Mouse (Mus musculus) small intestine, adult 2 months (tissue): Measurements from ENCODE around the gene Pdxp. TPM values are rescaled to one million over a fixed set of nuclear protein-coding genes. Genes with fewer than 3 reads are reported as not detected.
A peak's percentile ranks its signal among the peaks of the same experiment; 100 is the strongest.

Experiments used
- H3K27ac ChIP-seq: fragments of 200-500 bp; 2 replicates; pipeline ENCODE4 v1.5.1; 2012; ENCODE audit warnings: low read depth, low read length, control low read depth, inconsistent platforms; ENCODE audit not compliant: insufficient read depth
- H3K27me3 ChIP-seq: fragments of 200-500 bp; 2 replicates; pipeline ENCODE4 v1.6.1; 2012; ENCODE audit warnings: mild to moderate bottlenecking, moderate library complexity, low read length, inconsistent platforms; ENCODE audit not compliant: control insufficient read depth, insufficient read depth
- H3K36me3 ChIP-seq: fragments of 200-500 bp; 2 replicates; pipeline ENCODE4 v1.6.1; 2012; ENCODE audit warnings: mild to moderate bottlenecking, low read length, control low read depth, inconsistent platforms; ENCODE audit not compliant: control insufficient read depth, insufficient read depth
- H3K4me1 ChIP-seq: fragments of 200-500 bp; 2 replicates; pipeline ENCODE4 v1.6.1; 2012; ENCODE audit warnings: low read length, inconsistent platforms, mixed read lengths; ENCODE audit not compliant: control insufficient read depth, insufficient read depth, insufficient read length
- H3K4me3 ChIP-seq: fragments of 200-500 bp; 2 replicates; pipeline ENCODE4 v1.5.1; 2012; ENCODE audit warnings: low read depth, mild to moderate bottlenecking, control low read depth, inconsistent platforms, low read length, moderate library complexity
- CTCF ChIP-seq: fragments of 200-500 bp; IDR thresholded peaks from 2 replicates; pipeline ENCODE4 v1.5.1; 2012; ENCODE audit warnings: low read depth, mild to moderate bottlenecking, control low read depth, inconsistent platforms, low read length, moderate library complexity, mixed read lengths; ENCODE audit not compliant: insufficient replicate concordance, insufficient read length; ENCODE audit errors: extremely low read depth
- POLR2A ChIP-seq: fragments of 200-500 bp; IDR thresholded peaks from 2 replicates; pipeline ENCODE4 v1.6.1; 2012; ENCODE audit warnings: low read depth, mild to moderate bottlenecking, control low read depth, inconsistent platforms, low read length, moderate library complexity
- WGBS: fragments of 180-500 bp; shearing (Covaris S2); methylation state at CpG from one replicate; pipeline ENCODE4 v1.1.7; 2018; 5-methylcytosine and 5-hydroxymethylcytosine counted together
- polyA plus RNA-seq: library from polyadenylated mRNA; depleted of rRNA; stranded (reverse); fragments of >200 nt; gene quantifications from 2 replicates; pipeline ENCODE4 v1.2.3, GENCODE M21; 2012

Pdxp gene
- polyA plus RNA-seq, 1 experiment = 4.2 TPM

GRCm38 (mm10) chr15:78889401-78889853 is 24.3 kb upstream of the Pdxp start:
- TF ChIP-seq POLR2A (no peak), CTCF (no peak)
- H3K27ac ChIP-seq = no peak overlapping the region

GRCm38 (mm10) chr15:78892440-78892839 is 21.3 kb upstream of the Pdxp start:
- Histone ChIP-seq H3K4me3 (no peak overlapping the region), H3K27me3 (no peaks in the 10 kb centered on the region), H3K27ac (no peak overlapping the region), H3K4me1 (peaks cover 27% of the 10 kb centered on the region), H3K36me3 (peaks cover 62% of the 10 kb centered on the region)
- WGBS = 72% methylated on average over 7 of the region's 7 CpGs
- TF ChIP-seq POLR2A (no peak), CTCF (no peak)

More at GRCm38 (mm10) chr15:78889401-78889853, 24.3 kb upstream of the Pdxp start:
- H3K4me1 ChIP-seq = peaks cover 2% of the 10 kb centered on the region; the same call in 1 of the 2 replicates
- no peaks in the 10 kb centered on the region for H3K27me3 ChIP-seq
- peaks cover 85% of the 10 kb centered on the region for H3K36me3 ChIP-seq
- WGBS = 53% methylated on average over 13 of the region's 13 CpGs
- H3K4me3 ChIP-seq = no peak overlapping the region

GRCm38 (mm10) chr15:78894726-78895125 is 19.0 kb upstream of the Pdxp start:
- Histone ChIP-seq H3K27me3 (no peaks in the 10 kb centered on the region), H3K4me3 (0 out of 2 replicates have a peak overlapping the region, but pooled peaks have one; percentile 18), H3K4me1 (peaks cover 34% of the 10 kb centered on the region), H3K36me3 (peaks cover 44% of the 10 kb centered on the region), H3K27ac (peak overlapping the region; percentile 49; the same call in 1 of the 2 replicates)
- TF ChIP-seq POLR2A (no peak), CTCF (no peak)
- WGBS = 75% methylated on average over 13 of the region's 13 CpGs

GRCm38 (mm10) chr15:78895741-78896140 is 18.0 kb upstream of the Pdxp start:
- 67% methylated on average over 2 of the region's 2 CpGs for WGBS
- H3K36me3 ChIP-seq = peaks cover 39% of the 10 kb centered on the region
- no peak for TF ChIP-seq CTCF
- no peak for TF ChIP-seq POLR2A
- H3K4me1 ChIP-seq = peaks cover 36% of the 10 kb centered on the region
- peak overlapping the region; percentile 58; the same call in 1 of the 2 replicates for H3K27ac ChIP-seq
- no peak overlapping the region for H3K4me3 ChIP-seq
- H3K27me3 ChIP-seq = no peaks in the 10 kb centered on the region

GRCm38 (mm10) chr15:78896149-78896548 is 17.6 kb upstream of the Pdxp start:
- H3K27me3 ChIP-seq = no peaks in the 10 kb centered on the region
- WGBS = 82% methylated on average over 3 of the region's 3 CpGs
- peaks cover 35% of the 10 kb centered on the region for H3K36me3 ChIP-seq
- H3K4me1 ChIP-seq = peaks cover 40% of the 10 kb centered on the region
- peak overlapping the region; percentile 58 for H3K27ac ChIP-seq
- TF ChIP-seq CTCF = no peak
- TF ChIP-seq POLR2A = no peak
- no peak overlapping the region for H3K4me3 ChIP-seq

DNA sequence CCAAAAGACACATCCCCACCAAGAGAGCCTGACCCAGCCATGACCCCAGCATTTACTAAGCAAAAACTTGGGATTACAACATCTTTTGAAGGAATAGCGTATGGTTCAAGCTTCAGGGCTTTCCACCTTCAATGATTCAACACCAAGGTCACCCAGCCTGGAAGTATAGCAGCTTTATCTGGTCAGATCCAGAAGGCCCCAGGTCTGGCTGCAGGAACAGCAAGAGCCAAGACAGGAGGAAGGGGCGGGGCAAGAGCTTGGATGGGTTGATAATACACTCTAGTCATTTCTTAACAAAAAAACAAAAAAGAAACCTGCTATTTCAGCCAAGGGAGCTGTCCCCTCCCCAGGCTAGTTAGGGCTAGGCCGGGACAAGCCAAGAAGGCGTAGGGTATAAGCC is 16.2 kb upstream of the Pdxp start:
- Histone ChIP-seq H3K27me3 (no peaks in the 10 kb centered on the region), H3K36me3 (peaks cover 21% of the 10 kb centered on the region), H3K4me1 (peaks cover 42% of the 10 kb centered on the region), H3K27ac (peak overlapping the region; percentile 62), H3K4me3 (no peak overlapping the region)
- no peak for TF ChIP-seq POLR2A
- no peak for TF ChIP-seq CTCF
- WGBS = 86% methylated on average over 4 of the region's 4 CpGs

DNA sequence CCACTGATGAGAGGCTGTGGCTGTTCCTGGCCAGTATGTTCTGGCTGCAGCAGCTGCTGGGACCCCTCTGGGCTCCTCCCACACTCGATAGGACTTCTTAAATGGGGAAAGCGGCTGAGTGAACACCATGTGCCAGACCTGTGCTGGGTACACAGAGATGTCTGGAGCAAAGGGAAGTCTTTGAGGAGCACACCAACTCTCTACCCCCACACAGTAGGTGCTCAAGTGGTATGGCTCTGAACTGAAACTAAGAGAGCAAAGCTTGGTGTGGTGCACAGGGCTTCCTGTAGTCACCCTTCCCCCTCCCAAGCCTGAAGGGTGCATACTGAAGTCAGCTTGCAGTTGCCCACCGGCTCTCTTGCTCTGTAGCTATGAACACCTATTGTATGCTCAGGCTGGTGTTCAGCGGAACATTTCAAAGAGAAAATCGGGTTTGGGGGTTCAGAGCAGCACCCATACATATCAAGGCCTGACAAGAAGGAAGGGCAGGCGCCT is 15.2 kb upstream of the Pdxp start:
- peaks cover 45% of the 10 kb centered on the region for H3K4me1 ChIP-seq
- peak overlapping the region; percentile 3; the same call in 1 of the 2 replicates for H3K4me3 ChIP-seq
- TF ChIP-seq CTCF = no peak
- no peak for TF ChIP-seq POLR2A
- peak overlapping the region; percentile 76; the same call in 1 of the 2 replicates for H3K27ac ChIP-seq
- peaks cover 11% of the 10 kb centered on the region for H3K36me3 ChIP-seq
- H3K27me3 ChIP-seq = no peaks in the 10 kb centered on the region
- WGBS = 71% methylated on average over 6 of the region's 6 CpGs

DNA sequence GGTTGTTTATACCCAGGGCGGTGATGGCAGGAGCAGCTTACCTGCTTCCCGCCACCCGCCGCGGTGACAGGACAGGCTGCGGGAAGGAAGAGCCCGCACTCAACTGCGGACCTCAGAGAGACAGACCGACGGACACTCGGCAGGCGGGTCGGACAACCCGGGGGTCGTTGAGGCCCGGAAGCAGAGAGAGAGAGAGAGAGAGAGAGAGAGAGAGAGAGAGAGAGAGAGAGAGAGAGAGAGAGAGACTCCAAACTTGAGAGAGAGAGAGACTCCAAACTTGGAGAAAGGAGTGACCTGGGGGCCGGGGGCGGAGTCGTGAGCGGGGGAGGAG is 14.3 kb upstream of the Pdxp start, which contains the start of gene Gm49510:
Gene Gm49510, plus strand, starts transcription at position 259 of the 331 bp plus-strand sequence.
- 1% methylated on average over 20 of the region's 20 CpGs for WGBS
- TF ChIP-seq POLR2A (no peak), CTCF (no peak)
- no peaks in the 10 kb centered on the region for H3K27me3 ChIP-seq
- H3K4me1 ChIP-seq = peaks cover 45% of the 10 kb centered on the region
- peak within 1 kb of the TSS; percentile 76 for H3K27ac ChIP-seq
- peak within 1 kb of the TSS; percentile 79 for H3K4me3 ChIP-seq
- peaks cover 3% of the 10 kb centered on the region for H3K36me3 ChIP-seq
